Mouse (Mus musculus): ENCODE data around the gene Taf15. TPM values are rescaled to one million over a fixed set of nuclear protein-coding genes. Genes with fewer than 3 reads are reported as not detected.

Gene Taf15
- polyA plus RNA-seq (2015; fragmentation: Illumina TruSeq; extraction: RNeasy Lipid Tissue Mini Kit (QIAGEN cat#74804); ENCODE audit: insufficient read depth, low read depth, low replicate concordance) = 18.7 TPM

GRCm38 (mm10) chr11:83472324-83473234, at the start of gene Taf15:
Taf15 (plus strand) TSS chr11:83473086.

GRCm38 (mm10) chr11:83429355-83429754, 43.5 kb upstream of the Taf15 start, which contains the start of gene Gas2l2:
Gas2l2 (minus strand) TSS chr11:83429455.

GRCm38 (mm10) chr11:83437377-83437776, 35.5 kb upstream of the Taf15 start, which contains the start of gene 1700020L24Rik:
1700020L24Rik (plus strand) TSS chr11:83437677.

DNA sequence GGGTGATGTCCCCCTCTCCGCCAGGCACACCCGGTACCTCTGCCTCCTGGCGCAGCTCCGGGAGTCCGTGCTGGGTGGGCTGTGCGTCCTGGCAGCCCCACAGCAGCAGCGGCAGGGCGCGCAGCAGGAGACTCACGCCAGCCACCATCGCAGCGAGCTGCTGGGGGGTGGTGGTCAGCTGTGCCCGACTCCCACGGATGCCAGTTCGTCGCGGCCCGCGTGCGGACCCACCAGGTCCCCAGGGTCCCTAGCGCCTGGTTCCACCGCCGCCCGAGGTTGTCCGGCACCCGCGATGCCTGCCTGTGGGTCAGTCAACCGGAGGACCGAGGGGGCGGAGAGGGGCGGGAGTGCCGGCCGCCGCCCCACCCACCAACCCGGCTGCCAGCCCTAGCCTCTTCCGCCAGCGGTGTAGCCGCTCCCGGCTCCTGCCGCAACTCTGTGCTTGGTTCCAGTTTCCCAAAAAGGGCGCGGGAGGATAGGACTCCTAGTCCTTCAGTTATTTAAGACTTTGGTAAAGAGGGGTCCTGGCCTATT, 10.1 kb upstream of the Taf15 start, which contains the start of gene Mmp28:
Gene Mmp28 (minus strand): TSS at position 361 of the 534 bp plus-strand sequence.

DNA sequence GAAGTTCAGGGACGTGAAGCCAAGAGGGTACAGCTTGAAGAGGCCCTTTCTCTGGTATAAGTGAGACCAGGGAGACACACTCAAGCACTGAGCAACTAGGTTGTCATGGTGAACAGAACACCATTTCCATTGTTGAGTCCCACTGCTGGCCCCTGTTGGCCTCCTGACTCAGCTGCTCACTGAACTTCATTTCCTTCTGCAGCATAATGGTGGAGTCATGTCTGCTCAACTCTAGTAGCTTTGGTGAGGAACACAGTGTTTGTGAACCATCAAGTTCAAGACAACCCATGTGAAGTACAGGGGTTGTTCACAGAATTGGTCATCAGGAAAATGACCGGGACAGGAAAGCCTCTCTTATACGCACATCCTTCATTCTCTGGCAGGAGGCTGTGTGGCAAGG, 49.2 kb downstream of the Taf15 start, which contains the start of gene Heatr9:
Gene Heatr9 (minus strand): TSS at position 101 of the 400 bp plus-strand sequence.

DNA sequence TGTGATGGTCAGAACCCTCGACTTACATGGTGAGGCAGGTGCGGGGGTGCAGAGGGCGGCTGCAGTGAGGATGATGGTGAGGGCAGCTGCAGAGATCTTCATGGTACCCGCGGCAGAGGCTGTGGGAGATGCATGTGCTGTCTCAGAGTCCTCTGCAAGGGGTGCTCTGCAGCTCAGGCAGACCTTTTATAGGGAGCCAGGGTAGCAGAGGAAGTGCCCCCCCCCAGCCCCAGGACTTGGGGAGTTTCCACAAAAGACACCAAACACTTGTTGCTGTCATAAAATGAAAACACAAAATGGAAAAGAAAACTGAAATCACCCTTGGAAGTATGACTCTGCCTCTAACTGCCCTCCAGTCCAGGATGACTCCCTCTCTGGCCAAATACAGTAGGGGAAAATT, 57.5 kb downstream of the Taf15 start, which contains the start of gene Ccl5:
Gene Ccl5 (minus strand): TSS at position 159 of the 400 bp plus-strand sequence.

Other genes with a start within 250 kb of the Taf15 start
- gene Slfn14, start 186.4 kb upstream of the Taf15 start, polyA plus RNA-seq (2015; fragmentation: Illumina TruSeq; extraction: RNeasy Lipid Tissue Mini Kit (QIAGEN cat#74804); ENCODE audit: insufficient read depth, low read depth, low replicate concordance) = not detected
- 10.7 TPM for gene Ap2b1, start 174.1 kb upstream of the Taf15 start, polyA plus RNA-seq (2015; fragmentation: Illumina TruSeq; extraction: RNeasy Lipid Tissue Mini Kit (QIAGEN cat#74804); ENCODE audit: insufficient read depth, low read depth, low replicate concordance)
- 2.0 TPM for gene Pex12, start 170.5 kb upstream of the Taf15 start, polyA plus RNA-seq (2015; fragmentation: Illumina TruSeq; extraction: RNeasy Lipid Tissue Mini Kit (QIAGEN cat#74804); ENCODE audit: insufficient read depth, low read depth, low replicate concordance)
- 0.37 TPM for gene Rasl10b, start 63.9 kb upstream of the Taf15 start, polyA plus RNA-seq (2015; fragmentation: Illumina TruSeq; extraction: RNeasy Lipid Tissue Mini Kit (QIAGEN cat#74804); ENCODE audit: insufficient read depth, low read depth, low replicate concordance)
- not detected for gene Gas2l2, start 43.6 kb upstream of the Taf15 start, polyA plus RNA-seq (2015; fragmentation: Illumina TruSeq; extraction: RNeasy Lipid Tissue Mini Kit (QIAGEN cat#74804); ENCODE audit: insufficient read depth, low read depth, low replicate concordance)
- gene 1700020L24Rik, start 35.4 kb upstream of the Taf15 start, polyA plus RNA-seq (2015; fragmentation: Illumina TruSeq; extraction: RNeasy Lipid Tissue Mini Kit (QIAGEN cat#74804); ENCODE audit: insufficient read depth, low read depth, low replicate concordance) = not detected
- 2.5 TPM for gene Mmp28, start 10.0 kb upstream of the Taf15 start, polyA plus RNA-seq (2015; fragmentation: Illumina TruSeq; extraction: RNeasy Lipid Tissue Mini Kit (QIAGEN cat#74804); ENCODE audit: insufficient read depth, low read depth, low replicate concordance)
- not detected for gene Heatr9, start 49.1 kb downstream of the Taf15 start, polyA plus RNA-seq (2015; fragmentation: Illumina TruSeq; extraction: RNeasy Lipid Tissue Mini Kit (QIAGEN cat#74804); ENCODE audit: insufficient read depth, low read depth, low replicate concordance)
- not detected for gene Ccl5, start 57.4 kb downstream of the Taf15 start, polyA plus RNA-seq (2015; fragmentation: Illumina TruSeq; extraction: RNeasy Lipid Tissue Mini Kit (QIAGEN cat#74804); ENCODE audit: insufficient read depth, low read depth, low replicate concordance)
- 9.2 TPM for gene Ccl9, start 105.5 kb downstream of the Taf15 start, polyA plus RNA-seq (2015; fragmentation: Illumina TruSeq; extraction: RNeasy Lipid Tissue Mini Kit (QIAGEN cat#74804); ENCODE audit: insufficient read depth, low read depth, low replicate concordance)
- gene Ccl6, start 120.0 kb downstream of the Taf15 start, polyA plus RNA-seq (2015; fragmentation: Illumina TruSeq; extraction: RNeasy Lipid Tissue Mini Kit (QIAGEN cat#74804); ENCODE audit: insufficient read depth, low read depth, low replicate concordance) = 23.3 TPM
- not detected for gene Rpl9-ps1, start 172.5 kb downstream of the Taf15 start, polyA plus RNA-seq (2015; fragmentation: Illumina TruSeq; extraction: RNeasy Lipid Tissue Mini Kit (QIAGEN cat#74804); ENCODE audit: insufficient read depth, low read depth, low replicate concordance)
- not detected for gene Ccl3, start 176.3 kb downstream of the Taf15 start, polyA plus RNA-seq (2015; fragmentation: Illumina TruSeq; extraction: RNeasy Lipid Tissue Mini Kit (QIAGEN cat#74804); ENCODE audit: insufficient read depth, low read depth, low replicate concordance)
- gene Ccl4, start 189.5 kb downstream of the Taf15 start, polyA plus RNA-seq (2015; fragmentation: Illumina TruSeq; extraction: RNeasy Lipid Tissue Mini Kit (QIAGEN cat#74804); ENCODE audit: insufficient read depth, low read depth, low replicate concordance) = not detected
- gene Wfdc17, start 230.9 kb downstream of the Taf15 start, polyA plus RNA-seq (2015; fragmentation: Illumina TruSeq; extraction: RNeasy Lipid Tissue Mini Kit (QIAGEN cat#74804); ENCODE audit: insufficient read depth, low read depth, low replicate concordance) = 11.9 TPM
- gene Wfdc18, start 235.9 kb downstream of the Taf15 start, polyA plus RNA-seq (2015; fragmentation: Illumina TruSeq; extraction: RNeasy Lipid Tissue Mini Kit (QIAGEN cat#74804); ENCODE audit: insufficient read depth, low read depth, low replicate concordance) = not detected